ENCODE assay signal across 15 mouse cellular contexts in the genomic region with DNA sequence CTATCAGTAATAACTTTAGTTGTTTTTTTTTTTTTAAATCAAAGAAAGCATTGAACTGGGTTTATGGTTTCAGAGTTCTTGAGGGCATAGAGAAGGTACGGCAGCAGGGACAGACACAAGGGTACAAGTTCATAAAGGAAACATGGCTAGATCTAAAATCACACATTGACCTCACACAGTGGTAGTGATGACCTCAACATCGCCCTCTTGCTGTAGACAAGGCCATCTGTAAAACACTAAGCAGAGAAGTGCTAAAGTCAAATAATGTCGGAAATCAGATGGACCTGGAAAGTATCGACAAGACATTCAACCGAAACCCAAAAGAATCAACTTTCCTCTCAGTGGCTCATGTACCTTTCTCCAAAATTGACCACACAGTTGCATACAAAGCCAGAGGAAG.
"Had no signal": no experiment of that assay in that cellular context is flagged by ENCODE, and none has a peak within 500 bp of the region (broad histone marks: within the 10 kb centered on the region; RNA-seq: fewer than 3 reads in every experiment).

No protein-coding gene starts in this region.

- H3K9me3 ChIP-seq: kidney, embryonic 15.5 days; limb, embryonic 13.5 days; liver, embryonic 15.5 days; neural tube, embryonic 15.5 days had no signal

- H3K36me3 ChIP-seq: kidney, embryonic 15.5 days; limb, embryonic 13.5 days; liver, embryonic 15.5 days; neural tube, embryonic 15.5 days had no signal

- H3K4me3 ChIP-seq: kidney, embryonic 15.5 days; limb, embryonic 13.5 days; liver, embryonic 15.5 days; myocyte; neural tube, embryonic 15.5 days had no signal

- H3K27me3 ChIP-seq: kidney, embryonic 15.5 days; limb, embryonic 13.5 days; liver, embryonic 15.5 days; neural tube, embryonic 15.5 days had no signal

- H3K27ac ChIP-seq: kidney, embryonic 15.5 days; limb, embryonic 13.5 days; liver, embryonic 15.5 days; neural tube, embryonic 15.5 days; stomach, postnatal 0 days had no signal

- H3K9ac ChIP-seq: kidney, embryonic 15.5 days; limb, embryonic 13.5 days; liver, embryonic 15.5 days; lung, embryonic 14.5 days; neural tube, embryonic 15.5 days had no signal

- ATAC-seq: intestine, embryonic 16.5 days had no signal

- H3K4me1 ChIP-seq: kidney, embryonic 15.5 days; limb, embryonic 13.5 days; liver, embryonic 15.5 days; neural tube, embryonic 15.5 days had no signal

- DNase-seq: kidney, adult 2 months; kidney, postnatal 25 days; layer of hippocampus, adult 9-11 months; left cerebral cortex, postnatal 4 days; lung, embryonic 14.5 days; lung, postnatal 10 days; lung, postnatal 4 days; midbrain, embryonic 14.5 days had no signal

- H3K4me2 ChIP-seq: kidney, embryonic 15.5 days; limb, embryonic 13.5 days; liver, embryonic 15.5 days; lung, embryonic 14.5 days; neural tube, embryonic 15.5 days had no signal
